Mouse (Mus musculus) spleen, adult 18-20 months (tissue): ENCODE measurements around the gene Mroh2a.
A peak's percentile ranks its signal among the peaks of the same experiment; 100 is the strongest.

Experiments used
- DNase-seq, 2 experiments: peaks; one replicate each; pipeline ENCODE4 v3.0.0; 2022; ENCODE audit warnings: mixed read lengths in 2 of 2

The Mroh2a gene

DNA sequence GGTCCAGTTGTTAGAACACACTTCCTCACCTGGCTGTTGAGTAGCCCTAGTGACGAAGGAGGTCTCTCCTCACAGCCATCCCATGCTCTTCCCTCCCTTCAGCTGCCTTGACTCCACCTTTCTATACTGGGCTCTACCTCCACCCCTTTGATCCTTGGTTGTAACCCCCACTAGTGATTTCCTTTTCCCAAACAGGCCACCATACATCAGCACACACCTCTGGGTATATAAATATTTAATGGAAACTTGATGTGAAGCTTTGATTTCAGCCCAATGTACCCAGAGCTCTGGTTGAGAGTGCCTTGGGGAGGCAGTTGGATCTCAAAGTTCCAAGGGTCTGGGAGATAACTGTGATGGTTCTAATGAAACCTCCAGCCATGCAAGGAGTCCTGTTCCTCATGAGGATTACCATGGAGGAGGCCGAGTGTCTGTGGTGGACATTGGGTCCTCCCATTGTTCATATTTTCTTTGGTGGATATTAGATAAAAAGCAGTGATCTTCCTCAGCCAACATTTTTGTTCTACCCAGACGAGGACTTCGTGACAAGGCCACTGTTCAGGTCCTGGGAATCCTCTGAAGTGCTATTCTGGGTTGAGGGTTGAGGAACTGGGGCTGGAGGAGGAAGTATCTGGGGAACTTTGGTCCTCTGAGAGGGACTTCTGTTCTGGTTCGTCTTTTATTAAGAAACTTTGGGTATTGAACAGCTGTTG, at the start of gene Mroh2a:
Mroh2a (plus strand) TSS at position 317 of the 710 bp plus-strand sequence.
- DNase-seq = peak in 1 of 2 experiments; percentile 26

GRCm38 (mm10) chr1:88179657-88180056, 47.1 kb upstream of the Mroh2a start:
- DNase-seq = no peak

- DNase-seq = no peak
These were observed 40.4 kb upstream of the Mroh2a start for GRCm38 (mm10) chr1:88186325-88186935.

DNA sequence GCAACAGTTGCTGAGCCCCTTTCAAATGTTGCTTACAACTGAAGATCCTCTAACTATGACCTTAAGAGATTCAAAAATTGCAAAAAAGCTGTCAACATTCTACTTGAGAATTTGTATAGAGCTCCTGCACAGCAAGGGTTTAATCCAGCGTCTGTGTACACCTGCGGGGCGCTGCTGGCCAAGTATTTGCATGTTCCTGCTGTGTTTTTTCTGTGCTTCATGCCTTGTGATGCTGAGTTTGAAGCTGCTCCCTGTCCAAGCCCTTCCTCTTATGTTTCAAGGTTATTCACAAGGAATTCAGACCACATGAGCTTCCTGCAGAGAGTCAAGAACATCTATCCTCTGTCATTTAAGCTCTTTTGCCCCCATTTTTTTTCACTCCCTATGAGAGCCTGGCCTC, 34.6 kb upstream of the Mroh2a start:
- DNase-seq = no peak

DNA sequence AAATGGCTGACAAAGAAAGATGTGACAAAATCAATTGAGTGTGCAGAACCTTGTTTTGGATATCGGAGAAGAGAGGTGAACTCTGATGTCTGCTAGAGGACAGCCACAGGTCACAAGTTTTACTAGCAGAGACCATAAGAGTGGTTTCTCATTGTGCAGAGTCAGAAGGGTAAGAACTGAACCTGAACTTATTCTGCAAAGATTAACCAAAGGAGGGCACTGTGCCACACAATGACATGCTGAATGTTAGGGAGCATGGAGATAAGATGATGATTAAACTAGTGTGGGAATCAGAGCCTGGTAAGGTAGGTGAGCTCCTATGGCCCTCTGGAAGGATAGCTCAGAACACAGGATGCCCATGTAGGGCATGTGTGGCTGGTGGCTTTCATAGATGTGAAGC, 31.1 kb upstream of the Mroh2a start:
- no peak for DNase-seq

DNA sequence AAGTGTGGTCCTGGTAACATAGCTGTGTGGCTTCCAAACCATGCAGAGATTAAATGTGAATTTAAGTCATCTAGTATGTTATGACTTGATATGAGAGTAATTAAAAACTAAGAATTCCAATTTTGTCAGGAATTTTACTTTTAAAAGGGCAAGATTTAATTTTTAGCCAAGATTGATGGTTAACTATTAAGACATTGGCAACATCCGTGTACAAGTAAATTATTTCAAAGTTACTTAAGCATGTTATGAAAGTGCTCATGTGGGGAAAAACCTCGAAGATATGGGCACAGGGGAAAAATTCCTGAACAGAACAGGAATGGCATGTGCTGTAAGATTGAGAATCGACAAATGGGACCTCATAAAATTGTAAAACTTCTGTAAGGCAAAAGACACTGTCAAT, 29.3 kb upstream of the Mroh2a start:
- no peak for DNase-seq

GRCm38 (mm10) chr1:88199996-88200395, 26.8 kb upstream of the Mroh2a start:
- no peak for DNase-seq

DNA sequence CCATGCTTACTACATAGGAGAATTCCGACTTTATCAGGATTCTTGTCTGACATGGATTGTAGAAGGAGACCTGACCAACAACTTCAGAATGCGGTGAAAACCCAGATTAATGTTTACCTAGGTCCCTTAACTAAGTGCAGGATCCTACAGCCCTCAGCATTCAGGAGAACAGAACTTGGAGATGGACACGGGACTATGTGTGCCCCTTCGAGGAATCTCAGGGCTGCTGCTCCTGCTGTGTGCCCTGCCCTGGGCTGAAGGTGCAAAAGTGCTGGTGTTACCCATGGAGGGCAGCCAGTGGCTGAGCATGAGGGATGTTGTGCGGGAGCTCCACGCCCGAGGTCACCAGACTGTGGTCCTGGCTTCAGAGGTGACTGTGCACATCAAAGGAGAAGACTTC, 26.3 kb upstream of the Mroh2a start, which contains the start of gene Ugt1a2:
Ugt1a2 (plus strand) TSS at position 146 of the 400 bp plus-strand sequence.
- no peak for DNase-seq

DNA sequence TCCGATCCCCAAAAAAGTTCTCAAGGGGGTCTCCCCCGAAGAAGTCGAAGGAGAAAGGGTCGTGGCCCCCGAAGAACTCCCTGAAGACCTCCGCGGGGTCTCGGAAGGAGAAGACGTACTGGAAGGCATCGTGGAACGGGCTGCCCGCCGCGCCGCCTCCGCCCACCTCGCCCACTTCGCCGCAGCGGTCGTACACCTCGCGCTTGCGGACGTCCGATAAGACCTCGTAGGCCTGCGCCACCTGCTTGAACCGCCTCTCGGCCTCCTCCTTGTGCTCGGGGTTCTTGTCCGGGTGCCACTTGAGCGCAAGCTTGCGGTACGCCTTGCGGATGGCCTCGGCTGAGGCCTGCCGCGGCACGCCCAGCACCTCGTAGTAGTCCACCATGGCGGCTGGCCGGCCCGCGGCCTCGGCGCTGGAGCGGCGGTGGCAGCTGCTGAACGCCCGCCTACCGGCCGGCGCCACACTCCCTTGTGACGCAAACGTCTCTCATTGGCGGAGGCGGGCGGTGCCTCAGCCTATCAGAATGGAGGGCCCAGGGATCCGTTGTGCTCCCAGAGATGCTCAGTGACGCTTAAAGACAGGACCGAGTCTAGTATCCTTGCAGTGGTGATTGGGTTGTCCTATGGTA, 21.4 kb upstream of the Mroh2a start, which contains the start of gene Dnajb3:
Dnajb3 (minus strand) TSS at position 489 of the 629 bp plus-strand sequence.
- DNase-seq = peak; percentile 52 to 62

DNA sequence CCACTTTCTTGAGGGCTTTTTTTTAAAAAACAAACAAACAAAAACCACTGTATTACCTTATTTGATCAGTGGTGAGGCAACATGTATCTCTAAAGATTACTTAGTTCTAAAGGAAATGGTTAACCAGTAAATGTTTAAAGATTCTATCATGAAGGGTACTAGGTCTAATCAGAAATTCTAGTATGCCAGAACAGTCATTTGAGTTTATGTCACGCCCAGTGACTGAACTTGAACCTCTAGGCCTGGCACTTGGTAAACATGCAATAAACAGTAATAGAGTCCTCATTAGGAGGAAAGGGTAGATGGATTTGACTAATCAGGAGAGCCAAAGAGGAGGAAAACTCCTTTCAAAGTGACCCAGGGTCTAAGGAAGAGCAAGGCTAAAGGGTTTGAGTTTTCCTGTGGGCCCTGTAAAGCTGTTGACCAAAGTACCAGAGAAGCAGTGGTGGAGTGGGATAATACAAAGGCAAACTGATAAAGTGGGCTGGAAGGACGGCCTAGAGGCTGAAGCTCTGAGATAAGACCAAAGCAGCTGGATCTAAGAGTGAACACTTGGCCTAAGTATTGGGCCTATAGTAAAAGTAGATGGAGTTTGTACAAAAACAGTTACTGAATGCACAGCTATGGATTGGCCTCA, 19.8 kb upstream of the Mroh2a start:
- no peak for DNase-seq

DNA sequence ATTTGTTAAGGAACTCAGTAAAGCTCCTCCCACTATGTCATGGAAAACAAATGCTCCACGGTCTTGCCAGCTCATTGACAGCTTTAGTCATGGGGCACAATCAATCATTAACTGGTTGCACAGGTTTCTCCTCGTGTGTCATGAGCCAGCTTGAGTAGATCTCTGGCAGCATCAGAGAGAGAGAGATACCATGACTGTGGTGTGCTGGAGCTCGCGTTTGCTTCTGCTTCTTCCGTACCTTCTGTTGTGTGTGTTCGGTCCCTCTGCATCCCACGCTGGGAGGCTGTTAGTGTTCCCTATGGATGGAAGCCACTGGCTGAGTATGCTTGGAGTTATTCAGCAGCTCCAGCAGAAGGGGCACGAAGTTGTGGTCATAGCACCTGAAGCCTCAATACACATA, 15.0 kb upstream of the Mroh2a start, which contains the start of gene Ugt1a1:
Ugt1a1 (plus strand) TSS at position 148 of the 400 bp plus-strand sequence.
- DNase-seq = no peak

DNA sequence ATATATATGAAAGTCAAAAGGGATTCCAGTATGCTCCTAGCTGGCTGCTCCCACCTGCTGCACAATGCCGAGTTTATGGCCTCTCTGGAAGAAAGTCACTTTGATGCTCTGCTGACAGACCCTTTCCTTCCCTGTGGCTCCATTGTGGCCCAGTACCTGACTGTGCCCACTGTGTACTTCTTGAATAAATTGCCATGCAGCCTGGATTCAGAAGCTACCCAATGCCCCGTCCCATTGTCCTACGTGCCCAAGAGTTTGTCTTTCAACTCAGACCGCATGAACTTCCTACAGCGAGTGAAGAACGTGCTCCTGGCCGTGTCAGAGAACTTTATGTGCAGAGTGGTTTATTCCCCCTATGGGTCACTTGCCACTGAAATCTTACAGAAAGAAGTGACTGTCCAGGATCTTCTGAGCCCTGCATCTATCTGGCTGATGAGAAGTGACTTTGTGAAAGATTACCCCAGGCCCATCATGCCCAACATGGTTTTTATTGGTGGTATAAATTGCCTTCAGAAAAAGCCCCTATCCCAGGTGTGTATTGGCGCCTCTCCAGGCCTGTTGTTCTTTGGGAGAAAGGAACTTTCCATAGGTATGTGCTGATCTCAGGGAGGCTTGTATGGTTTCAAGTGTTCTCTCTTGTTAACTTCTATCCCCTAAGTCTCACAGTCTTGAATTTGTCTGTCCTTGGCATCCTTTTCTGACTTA, 14.3 kb upstream of the Mroh2a start:
- DNase-seq = no peak

GRCm38 (mm10) chr1:88213061-88213460, 13.7 kb upstream of the Mroh2a start:
- DNase-seq = no peak

DNA sequence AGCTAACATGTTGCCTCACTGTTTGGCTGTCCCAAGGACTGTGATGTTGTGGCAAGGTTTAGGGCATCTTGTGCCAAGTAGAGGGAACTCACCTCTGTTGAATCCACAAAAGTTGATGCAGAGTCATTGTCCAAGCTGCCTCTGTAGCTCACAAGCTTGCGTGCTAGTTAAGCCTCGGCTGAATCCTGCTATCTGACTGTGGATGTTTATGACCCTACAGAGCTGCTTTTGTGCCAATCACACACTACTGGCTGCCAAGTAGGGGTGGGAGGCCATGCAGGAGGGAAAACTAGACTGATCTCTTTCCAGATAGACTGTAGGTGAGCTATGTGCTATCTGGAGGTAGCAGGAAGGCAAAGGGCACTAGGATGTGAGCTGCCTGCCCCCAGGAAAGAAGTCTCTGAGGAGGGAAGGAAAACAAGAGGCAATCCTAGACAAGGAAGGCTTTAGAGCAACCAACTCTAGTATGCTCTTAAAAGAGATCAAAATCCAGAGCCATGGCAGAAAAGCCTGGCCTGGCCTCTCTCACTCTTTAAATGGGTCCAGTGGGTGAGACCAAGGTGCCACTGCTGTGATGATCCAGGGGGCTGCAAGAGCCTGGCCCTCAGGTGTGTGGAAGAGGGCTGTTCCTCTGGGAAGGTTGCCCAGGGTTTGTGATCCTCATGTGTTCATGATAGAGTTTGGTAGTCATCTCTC, 12.9 kb upstream of the Mroh2a start:
- DNase-seq = no peak

DNA sequence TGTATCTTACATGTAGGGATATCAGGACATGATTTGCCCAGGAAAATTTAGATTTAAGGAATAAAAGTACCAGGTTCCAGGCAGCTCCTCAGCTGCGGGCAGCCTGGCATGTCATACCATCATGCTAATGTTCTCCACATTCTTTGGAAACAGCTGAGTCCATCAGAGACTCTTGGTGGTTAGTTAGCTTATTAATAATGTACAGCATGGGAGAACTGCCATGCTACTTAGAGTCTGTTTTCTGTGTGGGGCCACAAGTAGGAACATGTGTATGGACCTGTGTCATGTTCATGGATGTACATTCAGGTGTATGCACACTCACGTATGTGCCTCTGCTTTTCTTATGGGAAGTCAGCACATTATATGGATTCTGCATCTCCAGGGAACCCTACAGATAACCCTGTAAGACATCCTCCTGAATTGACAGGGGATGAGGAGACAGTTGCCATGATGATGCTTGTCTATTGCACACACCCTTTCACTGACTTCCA, 12.3 kb upstream of the Mroh2a start:
- DNase-seq = no peak

GRCm38 (mm10) chr1:88215466-88216380, 11.1 kb upstream of the Mroh2a start:
- no peak for DNase-seq

DNA sequence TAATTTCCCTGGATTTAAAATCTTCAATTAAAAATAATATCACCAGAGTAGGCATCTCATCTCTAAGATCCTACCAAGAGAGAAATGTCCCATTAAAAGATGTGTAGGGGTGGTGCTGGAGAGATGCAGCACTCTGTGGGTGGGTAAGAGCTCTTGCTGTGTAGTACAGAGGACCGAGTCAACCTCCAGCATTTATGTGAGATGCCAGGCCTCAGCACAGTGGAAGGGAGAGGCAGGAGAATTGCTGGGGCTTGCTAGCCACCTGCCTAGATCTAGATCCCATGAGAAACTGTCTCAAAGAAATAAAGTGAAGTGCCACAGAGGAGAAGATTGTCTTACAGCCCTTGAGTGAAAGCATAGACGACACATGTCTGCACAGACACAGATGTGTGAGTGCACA, 10.2 kb upstream of the Mroh2a start:
- no peak for DNase-seq

GRCm38 (mm10) chr1:88217144-88217543, 9.6 kb upstream of the Mroh2a start:
- DNase-seq = no peak

GRCm38 (mm10) chr1:88217576-88217975, 9.2 kb upstream of the Mroh2a start:
- DNase-seq = no peak

DNA sequence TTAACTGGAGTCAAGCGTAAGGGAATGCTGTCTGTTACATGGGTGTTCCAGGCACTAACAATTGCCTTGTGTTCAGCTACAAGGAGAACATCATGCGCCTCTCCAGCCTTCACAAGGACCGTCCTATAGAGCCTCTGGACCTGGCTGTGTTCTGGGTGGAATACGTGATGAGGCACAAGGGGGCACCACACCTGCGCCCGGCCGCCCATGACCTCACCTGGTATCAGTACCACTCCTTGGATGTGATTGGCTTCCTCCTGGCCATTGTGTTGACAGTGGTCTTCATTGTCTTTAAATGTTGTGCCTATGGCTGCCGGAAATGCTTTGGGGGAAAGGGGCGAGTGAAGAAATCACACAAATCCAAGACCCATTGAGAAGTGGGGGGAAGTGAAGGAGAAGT, 8.7 kb upstream of the Mroh2a start:
- no peak for DNase-seq

- no peak for DNase-seq
These were observed 8.2 kb upstream of the Mroh2a start for GRCm38 (mm10) chr1:88218591-88218990.
